ENCODE assay signal across 7 mouse cellular contexts in genomic region chrX:142390909-142391265, GRCm38 (mm10). TPM values are rescaled to one million over a fixed set of nuclear protein-coding genes. Genes with fewer than 3 reads are reported as not detected.
DNase-seq lines count a peak whose midpoint lies in the region; ATAC-seq and TF ChIP-seq lines count a peak whose summit lies in the region.

No protein-coding gene starts in this region.

- H3K36me3 ChIP-seq in spleen, adult 2 months (ENCODE audit: control insufficient read depth, insufficient read depth, low read length), result no peaks in the 10 kb centered on the region
- H3K36me3 ChIP-seq in forebrain, embryonic 10.5 days (replicated peaks), result no peaks in the 10 kb centered on the region
- H3K36me3 ChIP-seq in liver, embryonic 11.5 days (ENCODE audit: control insufficient read depth, insufficient read depth, low read length), result no peaks in the 10 kb centered on the region
- H3K36me3 ChIP-seq in stomach, postnatal 0 days (ENCODE audit: control insufficient read depth, insufficient read depth, low read length), result no peaks in the 10 kb centered on the region

- no peaks in the 10 kb centered on the region for H3K4me1 ChIP-seq in spleen, adult 2 months (ENCODE audit: control insufficient read depth, insufficient read depth, insufficient read length)
- H3K4me1 ChIP-seq in forebrain, embryonic 10.5 days, result peaks cover 5% of the 10 kb centered on the region; the same call in 1 of the 2 replicates
- no peaks in the 10 kb centered on the region for H3K4me1 ChIP-seq in liver, embryonic 11.5 days (replicated peaks; ENCODE audit: control insufficient read depth, insufficient read depth, low read length)
- H3K4me1 ChIP-seq in stomach, postnatal 0 days (replicated peaks; ENCODE audit: control insufficient read depth, insufficient read depth), result no peaks in the 10 kb centered on the region

- no peak for TF ChIP-seq EP300 in stomach, postnatal 0 days (optimal IDR thresholded peaks at IDR 0.05)

- TF ChIP-seq CTCF in spleen, adult 2 months (IDR thresholded peaks at IDR 0.05; ENCODE audit: extremely low read depth, insufficient read depth, insufficient read length, insufficient replicate concordance), result no peak
- TF ChIP-seq CTCF in stomach, postnatal 0 days (IDR thresholded peaks at IDR 0.05; ENCODE audit: low read depth), result no peak

- peak; percentile 38 for ATAC-seq in liver, embryonic 11.5 days (replicated peaks; ENCODE audit: low FRiP score)
- no peak for ATAC-seq in stomach, postnatal 0 days (ENCODE audit: low FRiP score, low TSS enrichment)

- H3K27me3 ChIP-seq in spleen, adult 2 months (ENCODE audit: control insufficient read depth, insufficient read depth, low read length), result no peaks in the 10 kb centered on the region
- H3K27me3 ChIP-seq in forebrain, embryonic 10.5 days (ENCODE audit: poor library complexity, severe bottlenecking), result peaks cover 47% of the 10 kb centered on the region
- peaks cover 11% of the 10 kb centered on the region for H3K27me3 ChIP-seq in liver, embryonic 11.5 days (replicated peaks; ENCODE audit: control insufficient read depth, insufficient read depth, low read length)
- H3K27me3 ChIP-seq in stomach, postnatal 0 days (ENCODE audit: control insufficient read depth, insufficient read depth, low read length), result no peaks in the 10 kb centered on the region

- 31% methylated on average over 7 of the region's 7 CpGs for WGBS in spleen, adult 2 months
- WGBS in forebrain, embryonic 10.5 days, result 37% methylated on average over 7 of the region's 7 CpGs
- 26% methylated on average over 7 of the region's 7 CpGs for WGBS in liver, embryonic 11.5 days
- WGBS in stomach, postnatal 0 days, result 36% methylated on average over 7 of the region's 7 CpGs

- no peak for TF ChIP-seq POLR2A in spleen, adult 2 months (IDR thresholded peaks at IDR 0.05; ENCODE audit: low read depth, low read length)

- H3K27ac ChIP-seq in spleen, adult 2 months (ENCODE audit: insufficient read depth, low read length), result peak overlapping the region; percentile 97
- H3K27ac ChIP-seq in forebrain, embryonic 10.5 days, result peak overlapping the region; percentile 91
- H3K27ac ChIP-seq in liver, embryonic 11.5 days (ENCODE audit: low read depth, low read length), result peak overlapping the region; percentile 52; the same call in 1 of the 2 replicates
- peak overlapping the region; percentile 70; the same call in 1 of the 2 replicates for H3K27ac ChIP-seq in stomach, postnatal 0 days (replicated peaks)

- no peak for DNase-seq in spleen, adult 2 months (ENCODE audit: low read depth in 1 of 2, low spot score in 2 of 2)
- DNase-seq in spleen, postnatal 14 days (ENCODE audit: low spot score in 2 of 2), result no peak
- no peak for DNase-seq in forebrain, embryonic 10.5 days (ENCODE audit: extremely low spot score, low spot score)
- DNase-seq in liver, embryonic 11.5 days (ENCODE audit: low spot score), result no peak
- no peak for DNase-seq in stomach, postnatal 0 days (ENCODE audit: low spot score)
- no peak for DNase-seq in embryo, embryonic 10.5 days (ENCODE audit: low spot score)
- no peak for DNase-seq in spleen, postnatal 4 days (ENCODE audit: low spot score in 2 of 2)

- H3K9ac ChIP-seq in liver, embryonic 11.5 days (ENCODE audit: low read depth, low read length), result peak overlapping the region; percentile 67
- peak overlapping the region; percentile 59 for H3K9ac ChIP-seq in stomach, postnatal 0 days (ENCODE audit: low read length)

- H3K9me3 ChIP-seq in forebrain, embryonic 10.5 days, result no peaks in the 10 kb centered on the region
- no peaks in the 10 kb centered on the region for H3K9me3 ChIP-seq in liver, embryonic 11.5 days (ENCODE audit: control insufficient read depth, low read length)
- H3K9me3 ChIP-seq in stomach, postnatal 0 days (ENCODE audit: control insufficient read depth, low read length), result no peaks in the 10 kb centered on the region

- H3K4me2 ChIP-seq in liver, embryonic 11.5 days, result peak overlapping the region; percentile 62
- peak overlapping the region; percentile 59 for H3K4me2 ChIP-seq in stomach, postnatal 0 days (replicated peaks; ENCODE audit: low read depth)

- H3K4me3 ChIP-seq in spleen, adult 2 months (ENCODE audit: extremely low read depth, insufficient read depth, insufficient read length), result peak overlapping the region; percentile 94
- peak overlapping the region; percentile 67 for H3K4me3 ChIP-seq in forebrain, embryonic 10.5 days
- H3K4me3 ChIP-seq in liver, embryonic 11.5 days (ENCODE audit: low read depth, low read length), result peak overlapping the region; percentile 71
- H3K4me3 ChIP-seq in stomach, postnatal 0 days (ENCODE audit: low read depth, low read length), result peak overlapping the region; percentile 58

RNA-seq across cellular contexts. Expression of gene Acsl4, which starts 0.6 kb away (rescaled TPM):
- 2.1 and 2.2 TPM in 2 replicates for polyA plus RNA-seq in spleen, adult 2 months (2012; rRNA removed)
- 20.2 and 20.8 TPM in 2 replicates for polyA plus RNA-seq in forebrain, embryonic 10.5 days (2016; fragmentation: Nextera tagmentation; extraction: Ambion mirVana)
- polyA plus RNA-seq in liver, embryonic 11.5 days (2014; fragmentation: Nextera tagmentation; extraction: Ambion mirVana), result 19.8 and 23.5 TPM in 2 replicates
- 7.9 and 9.1 TPM in 2 replicates for polyA plus RNA-seq in stomach, postnatal 0 days (2015; fragmentation: Nextera tagmentation; extraction: Ambion mirVana)
